Mouse (Mus musculus) neural tube, embryonic 15.5 days (tissue): ENCODE measurements around the gene Tesmin. TPM values are rescaled to one million over a fixed set of nuclear protein-coding genes. Genes with fewer than 3 reads are reported as not detected.

Source experiments
- ATAC-seq: fragments of 200-750 bp; cut with Nextera tagmentation; 2 replicates; pipeline ENCODE4 v1.8.0; 2017; ENCODE audit warnings: mild to moderate bottlenecking, moderate TSS enrichment, moderate library complexity; ENCODE audit not compliant: low FRiP score
- H3K27ac ChIP-seq: fragments of 300-500 bp; sonication (generic); replicated peaks from 2 replicates; pipeline ENCODE4 v1.5.1; 2015; ENCODE audit warnings: mild to moderate bottlenecking, inconsistent platforms
- H3K27me3 ChIP-seq: fragments of 300-500 bp; sonication (generic); replicated peaks from 2 replicates; pipeline ENCODE4 v1.6.1; 2015; ENCODE audit warnings: inconsistent platforms
- H3K36me3 ChIP-seq: fragments of 300-500 bp; sonication (generic); 2 replicates; pipeline ENCODE4 v1.6.1; 2015; ENCODE audit warnings: inconsistent platforms
- H3K4me1 ChIP-seq: fragments of 300-500 bp; sonication (generic); 2 replicates; pipeline ENCODE4 v1.6.1; 2015; ENCODE audit warnings: inconsistent platforms
- H3K4me2 ChIP-seq: fragments of 300-500 bp; sonication (generic); 2 replicates; pipeline ENCODE4 v1.6.1; 2015; ENCODE audit warnings: inconsistent platforms, mild to moderate bottlenecking, moderate library complexity
- H3K4me3 ChIP-seq: fragments of 300-500 bp; sonication (generic); replicated peaks from 2 replicates; pipeline ENCODE4 v1.5.1; 2015; ENCODE audit warnings: mild to moderate bottlenecking, inconsistent platforms
- H3K9ac ChIP-seq: fragments of 300-500 bp; sonication (generic); replicated peaks from 2 replicates; pipeline ENCODE4 v1.6.1; 2015; ENCODE audit warnings: mild to moderate bottlenecking, inconsistent platforms
- H3K9me3 ChIP-seq: fragments of 300-500 bp; sonication (generic); replicated peaks from 2 replicates; pipeline ENCODE4 v1.6.1; 2016; ENCODE audit warnings: inconsistent platforms
- WGBS: fragments of 180-500 bp; shearing (Covaris S2); methylation state at CpG from one replicate; pipeline ENCODE4 v1.1.7; 2015; ENCODE audit warnings: mixed read lengths; 5-methylcytosine and 5-hydroxymethylcytosine counted together
- polyA plus RNA-seq: library from polyadenylated mRNA; unstranded; fragments of >200 nt; fragmentation: Nextera tagmentation; extraction: Ambion mirVana; gene quantifications from 2 replicates; pipeline ENCODE4 v1.2.1, GENCODE M21; 2015

Gene Tesmin
- polyA plus RNA-seq, 1 experiment from 2014 or later: 0.33 TPM

DNA sequence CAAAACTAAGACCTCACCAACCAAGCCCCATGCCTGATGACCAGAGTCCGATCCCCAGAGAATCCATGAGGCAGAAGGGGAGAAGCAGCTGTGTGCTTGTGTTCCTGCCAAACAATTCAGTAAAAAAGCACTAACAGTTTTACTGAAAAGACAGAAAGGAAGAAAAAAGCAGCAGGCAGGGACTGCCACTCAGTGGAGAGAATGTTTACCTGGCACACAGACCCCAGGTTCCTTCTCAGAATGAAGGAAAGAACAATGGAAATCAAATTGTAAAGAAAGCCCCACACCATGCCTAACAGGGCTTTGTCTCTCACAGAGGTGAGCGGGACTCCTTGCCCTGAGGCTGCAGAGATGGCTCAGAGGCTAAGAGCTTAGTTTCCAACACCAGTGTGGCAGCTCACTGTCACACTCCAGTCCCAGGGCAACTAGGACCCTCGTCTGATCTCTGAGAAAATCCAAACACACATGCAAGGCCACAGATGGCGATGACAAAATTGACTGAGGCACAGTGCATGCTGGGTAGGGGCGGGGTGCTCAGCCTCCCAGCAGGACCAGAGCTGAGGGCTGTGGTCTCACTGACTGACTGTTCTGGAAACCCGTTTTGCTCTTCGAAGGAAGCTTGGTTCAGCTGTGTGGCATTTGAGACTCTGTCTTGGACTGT, 40.6 kb downstream of the Tesmin start:
- H3K9ac ChIP-seq: no peak overlapping the region
- WGBS: 46% methylated on average over 7 of the region's 7 CpGs
- no peak for ATAC-seq

DNA sequence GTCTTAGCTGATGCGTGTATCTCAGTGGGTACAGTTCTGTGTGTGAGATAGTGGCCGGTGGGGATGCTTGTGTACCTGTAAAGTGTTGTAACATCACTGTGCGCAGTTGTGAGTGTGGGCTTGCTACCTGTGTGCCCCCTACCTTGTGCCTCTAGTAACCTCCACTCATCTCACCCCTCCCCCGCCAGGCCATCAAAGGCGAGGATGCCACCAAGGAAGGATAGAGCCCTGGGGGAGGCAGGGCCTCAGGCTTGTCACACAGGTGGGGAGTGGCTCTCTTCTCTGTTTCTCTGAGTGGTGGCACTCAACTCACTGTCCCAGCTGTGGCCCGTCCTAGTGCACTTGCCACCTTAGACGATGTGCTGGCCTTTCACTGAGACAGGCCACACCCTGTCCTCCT, 42.4 kb downstream of the Tesmin start:
- Histone ChIP-seq H3K9me3 (no peaks in the 10 kb centered on the region), H3K27ac (no peak overlapping the region), H3K9ac (no peak overlapping the region), H3K36me3 (no peaks in the 10 kb centered on the region), H3K4me3 (no peak overlapping the region), H3K4me2 (no peak overlapping the region), H3K27me3 (no peaks in the 10 kb centered on the region), H3K4me1 (no peaks in the 10 kb centered on the region; the same call in 1 of the 2 replicates)
- 64% methylated on average over 7 of the region's 7 CpGs for WGBS
- no peak for ATAC-seq

More for the DNA sequence above, 40.6 kb downstream of the Tesmin start:
- Histone ChIP-seq H3K4me1 (no peaks in the 10 kb centered on the region; the same call in 1 of the 2 replicates), H3K36me3 (no peaks in the 10 kb centered on the region), H3K27ac (no peak overlapping the region), H3K27me3 (no peaks in the 10 kb centered on the region), H3K4me3 (no peak overlapping the region), H3K4me2 (no peak overlapping the region), H3K9me3 (no peaks in the 10 kb centered on the region)

DNA sequence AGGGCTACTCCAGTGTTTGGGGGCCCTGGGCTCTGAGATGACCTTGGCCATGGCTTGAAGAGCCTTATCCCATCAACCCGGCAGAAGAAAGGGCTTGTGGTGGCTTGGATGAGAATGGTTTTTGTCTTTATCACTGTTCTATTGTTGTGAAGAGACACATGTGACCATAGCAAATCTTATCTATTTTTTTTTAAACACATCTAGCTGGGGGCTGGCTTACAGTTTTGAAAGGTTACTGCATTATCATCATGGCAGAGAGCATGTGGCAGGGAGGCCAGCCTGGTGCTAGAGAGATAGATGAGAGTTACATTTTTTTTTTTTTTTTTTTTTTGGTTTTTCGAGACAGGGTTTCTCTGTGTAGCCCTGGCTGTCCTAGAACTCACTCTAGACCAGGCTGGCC, 43.3 kb downstream of the Tesmin start:
- H3K36me3 ChIP-seq: no peaks in the 10 kb centered on the region
- no peaks in the 10 kb centered on the region for H3K9me3 ChIP-seq
- no peak overlapping the region for H3K4me2 ChIP-seq
- no peaks in the 10 kb centered on the region for H3K27me3 ChIP-seq
- no peaks in the 10 kb centered on the region; the same call in 1 of the 2 replicates for H3K4me1 ChIP-seq
- H3K27ac ChIP-seq: no peak overlapping the region
- no peak overlapping the region for H3K9ac ChIP-seq
- WGBS: 77% methylated on average over 2 of the region's 2 CpGs
- no peak for ATAC-seq
- H3K4me3 ChIP-seq: no peak overlapping the region

DNA sequence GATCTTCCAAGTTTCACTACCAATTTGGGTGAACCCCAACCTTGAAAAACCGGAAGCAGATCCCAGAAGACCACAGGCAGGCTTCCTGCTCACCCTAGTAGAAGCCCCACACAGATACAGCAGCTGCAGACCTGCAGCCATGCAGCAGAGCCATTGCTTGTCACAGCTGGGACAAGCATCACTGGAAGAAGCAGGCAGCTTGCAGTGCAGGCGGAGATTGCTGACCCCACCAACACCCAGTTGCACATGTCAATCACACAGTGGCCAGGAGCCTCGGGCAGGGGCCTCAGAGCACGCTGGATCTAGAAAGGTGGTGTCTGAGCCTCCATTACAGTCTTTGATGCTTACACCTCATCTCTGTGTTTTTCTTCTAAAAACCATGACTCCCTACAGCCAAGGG, 45.5 kb downstream of the Tesmin start:
- Histone ChIP-seq H3K4me2 (no peak overlapping the region), H3K27me3 (no peaks in the 10 kb centered on the region), H3K27ac (no peak overlapping the region), H3K4me3 (no peak overlapping the region), H3K36me3 (no peaks in the 10 kb centered on the region), H3K9ac (no peak overlapping the region), H3K9me3 (no peaks in the 10 kb centered on the region), H3K4me1 (no peaks in the 10 kb centered on the region; the same call in 1 of the 2 replicates)
- 58% methylated on average over 4 of the region's 4 CpGs for WGBS
- no peak for ATAC-seq

DNA sequence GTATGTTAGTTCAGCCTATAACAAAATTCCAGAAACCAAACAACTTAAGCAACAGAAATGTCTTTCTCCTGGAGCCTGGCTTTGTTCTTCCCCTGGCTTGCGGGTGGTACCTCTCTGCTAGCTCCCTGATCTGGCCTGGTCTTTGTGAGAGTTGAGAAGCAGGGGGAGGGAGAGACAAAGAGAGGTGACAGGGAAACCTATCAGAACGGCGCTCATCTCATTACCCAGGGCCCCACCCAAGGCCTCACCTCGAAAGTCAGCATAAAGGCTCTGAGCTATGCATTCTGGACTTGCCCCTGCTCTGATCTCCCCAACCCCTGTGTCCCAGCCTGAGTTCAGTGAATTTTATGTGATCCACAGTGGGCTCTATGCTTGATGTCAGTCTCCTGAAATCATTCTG, 46.0 kb downstream of the Tesmin start:
- no peak overlapping the region for H3K4me3 ChIP-seq
- no peaks in the 10 kb centered on the region for H3K4me1 ChIP-seq
- no peaks in the 10 kb centered on the region for H3K9me3 ChIP-seq
- no peak overlapping the region for H3K4me2 ChIP-seq
- H3K9ac ChIP-seq: no peak overlapping the region
- 0 out of 2 replicates have a peak, but pooled peaks cover 2% of the 10 kb centered on the region for H3K27me3 ChIP-seq
- no peak for ATAC-seq
- no peaks in the 10 kb centered on the region for H3K36me3 ChIP-seq
- WGBS: 53% methylated on average over 4 of the region's 4 CpGs
- no peak overlapping the region for H3K27ac ChIP-seq

DNA sequence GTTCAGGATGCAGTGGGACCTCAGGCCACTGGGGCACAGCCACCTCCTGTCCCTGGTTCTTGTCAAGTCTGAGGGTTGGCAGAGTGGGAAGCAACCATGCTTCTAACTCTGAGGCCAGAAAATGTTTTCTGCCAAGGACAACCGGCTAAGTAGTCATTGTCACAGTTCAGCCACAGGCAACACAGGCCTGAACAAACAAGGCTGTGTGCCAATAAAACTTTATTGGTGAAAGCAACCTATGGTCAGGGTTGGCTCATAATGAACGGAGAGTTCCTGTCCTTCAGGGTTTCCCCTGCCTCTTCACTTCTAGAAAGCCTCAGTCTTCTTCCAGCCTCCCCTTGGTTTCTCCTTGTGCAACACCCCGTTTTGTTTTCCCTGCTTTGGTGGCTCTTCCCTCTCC, 47.2 kb downstream of the Tesmin start:
- no peak overlapping the region for H3K27ac ChIP-seq
- no peak for ATAC-seq
- H3K4me1 ChIP-seq: peaks cover 7% of the 10 kb centered on the region
- H3K9me3 ChIP-seq: no peaks in the 10 kb centered on the region
- no peak overlapping the region for H3K4me3 ChIP-seq
- H3K4me2 ChIP-seq: no peak overlapping the region
- no peak overlapping the region for H3K9ac ChIP-seq
- 0 out of 2 replicates have a peak, but pooled peaks cover 2% of the 10 kb centered on the region for H3K27me3 ChIP-seq
- no peaks in the 10 kb centered on the region for H3K36me3 ChIP-seq
- WGBS: 72% methylated on average over 3 of the region's 3 CpGs

DNA sequence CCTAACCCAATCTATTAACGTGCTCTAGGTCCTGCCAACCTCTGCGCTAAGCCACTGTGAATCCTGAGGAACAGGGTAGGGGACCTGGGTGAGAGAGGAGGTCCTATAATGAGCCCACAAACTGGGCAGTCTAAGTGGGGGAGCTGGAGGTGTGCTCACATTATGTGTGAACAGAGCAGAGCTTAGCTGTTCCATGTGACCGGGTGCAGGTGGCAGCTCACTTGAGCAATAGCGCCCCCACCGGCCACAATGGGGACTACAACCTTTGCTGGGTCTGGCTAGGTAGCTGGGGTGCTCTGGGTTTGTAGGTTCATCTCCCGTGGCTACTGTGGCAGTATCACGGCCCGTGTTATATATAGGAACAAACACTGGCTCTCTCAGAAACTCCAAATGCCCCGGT, 48.2 kb downstream of the Tesmin start:
- H3K9ac ChIP-seq: no peak overlapping the region
- no peaks in the 10 kb centered on the region for H3K36me3 ChIP-seq
- no peak for ATAC-seq
- peaks cover 13% of the 10 kb centered on the region for H3K4me1 ChIP-seq
- no peak overlapping the region for H3K27ac ChIP-seq
- 56% methylated on average over 9 of the region's 9 CpGs for WGBS
- 0 out of 2 replicates have a peak, but pooled peaks cover 2% of the 10 kb centered on the region for H3K27me3 ChIP-seq
- H3K9me3 ChIP-seq: no peaks in the 10 kb centered on the region
- H3K4me2 ChIP-seq: no peak overlapping the region
- no peak overlapping the region for H3K4me3 ChIP-seq

DNA sequence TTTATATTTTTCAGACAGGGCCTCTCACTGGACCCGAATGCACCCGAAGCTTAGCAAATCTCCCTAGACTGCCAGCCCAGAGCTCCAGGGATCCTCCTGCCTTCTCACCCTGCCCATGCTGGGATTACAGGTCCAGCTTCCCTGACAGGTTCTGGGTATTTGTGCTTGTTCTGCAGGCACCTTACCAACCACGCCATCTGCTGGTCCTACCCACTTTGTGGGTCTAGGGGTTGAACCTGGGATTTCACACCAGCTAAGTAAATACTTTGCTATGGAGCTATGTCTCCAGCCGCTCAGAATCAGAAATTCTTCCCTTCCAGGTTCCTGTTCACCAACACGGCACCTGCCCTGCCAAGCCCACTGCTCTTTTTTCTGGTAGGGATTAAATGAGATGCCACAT, 49.3 kb downstream of the Tesmin start:
- H3K4me1 ChIP-seq: peaks cover 13% of the 10 kb centered on the region
- H3K4me2 ChIP-seq: no peak overlapping the region
- H3K27me3 ChIP-seq: peaks cover 2% of the 10 kb centered on the region; the same call in 1 of the 2 replicates
- H3K9ac ChIP-seq: no peak overlapping the region
- no peak overlapping the region for H3K4me3 ChIP-seq
- H3K27ac ChIP-seq: no peak overlapping the region
- WGBS: 74% methylated on average over 5 of the region's 5 CpGs
- H3K36me3 ChIP-seq: no peaks in the 10 kb centered on the region
- no peak for ATAC-seq
- no peaks in the 10 kb centered on the region for H3K9me3 ChIP-seq

DNA sequence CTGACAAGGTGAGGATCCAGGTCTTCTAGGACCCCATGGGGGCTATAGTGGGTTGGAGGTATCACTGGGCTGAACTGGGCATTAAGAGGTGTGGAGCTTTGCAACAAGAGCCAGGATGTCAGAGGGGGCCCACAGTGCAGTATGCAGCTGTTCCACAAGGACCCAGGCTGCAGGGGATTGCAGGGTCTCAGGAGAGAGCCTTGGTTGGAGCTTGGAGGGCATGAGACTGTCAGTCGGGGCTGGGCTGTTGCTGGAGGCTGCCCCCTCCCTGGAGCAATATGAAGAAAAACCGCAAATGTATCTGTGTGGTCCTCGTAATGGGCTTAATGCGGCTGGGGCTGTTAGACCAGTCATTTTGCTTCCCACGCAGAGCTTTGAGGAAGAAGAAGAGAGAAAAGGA, 52.0 kb downstream of the Tesmin start:
- H3K9me3 ChIP-seq: no peaks in the 10 kb centered on the region
- ATAC-seq: no peak
- H3K9ac ChIP-seq: no peak overlapping the region
- peaks cover 13% of the 10 kb centered on the region for H3K4me1 ChIP-seq
- peak overlapping the region; percentile 48 for H3K27ac ChIP-seq
- peaks cover 2% of the 10 kb centered on the region; the same call in 1 of the 2 replicates for H3K27me3 ChIP-seq
- H3K36me3 ChIP-seq: no peaks in the 10 kb centered on the region
- WGBS: 15% methylated on average over 5 of the region's 5 CpGs
- H3K4me2 ChIP-seq: peak overlapping the region; percentile 33
- no peak overlapping the region for H3K4me3 ChIP-seq

DNA sequence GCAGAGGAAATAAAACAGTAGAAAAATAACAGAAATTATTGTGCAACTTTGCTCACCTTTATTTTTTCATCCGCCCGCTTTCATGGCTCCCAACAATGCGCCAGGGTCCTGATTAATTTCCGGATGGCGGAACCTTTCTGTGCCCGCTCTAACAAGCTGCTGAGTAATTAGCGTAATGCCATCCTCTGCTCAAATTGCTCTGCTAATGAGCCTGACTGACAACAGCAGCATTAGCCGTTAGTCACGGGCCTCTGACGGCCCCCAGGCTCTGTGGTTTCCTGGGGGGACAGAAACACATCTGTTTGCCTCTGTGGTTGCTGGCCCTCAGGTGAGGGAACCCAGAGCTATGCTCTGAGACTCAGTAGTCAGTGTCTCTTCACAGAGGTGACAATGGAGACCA, 52.4 kb downstream of the Tesmin start:
- Histone ChIP-seq H3K4me2 (peak overlapping the region; percentile 33), H3K9me3 (no peaks in the 10 kb centered on the region), H3K27me3 (peaks cover 2% of the 10 kb centered on the region; the same call in 1 of the 2 replicates), H3K9ac (no peak overlapping the region), H3K27ac (0 out of 2 replicates have a peak overlapping the region, but pooled peaks have one; percentile 48), H3K36me3 (no peaks in the 10 kb centered on the region), H3K4me1 (peaks cover 13% of the 10 kb centered on the region), H3K4me3 (no peak overlapping the region)
- 20% methylated on average over 10 of the region's 10 CpGs for WGBS
- ATAC-seq: no peak

DNA sequence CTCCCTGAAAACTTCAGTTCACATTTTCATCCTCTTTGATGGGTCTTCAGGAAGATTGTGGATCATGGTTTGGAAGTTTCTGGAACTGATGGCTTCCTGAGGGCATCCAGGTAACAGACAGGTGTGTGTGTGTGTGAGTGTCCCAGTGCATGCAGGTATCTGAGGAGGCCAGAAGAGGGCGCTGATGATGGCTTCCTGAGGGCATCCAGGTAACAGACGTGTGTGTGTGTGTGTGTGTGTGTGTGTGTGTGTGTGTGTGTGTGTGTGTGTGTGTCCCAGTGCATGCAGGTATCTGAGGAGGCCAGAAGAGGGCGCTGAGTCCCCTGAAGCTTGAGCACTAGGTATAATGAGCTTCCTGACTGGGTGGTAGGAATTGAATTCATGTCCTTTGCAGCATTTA, 58.7 kb downstream of the Tesmin start:
- no peak overlapping the region for H3K4me3 ChIP-seq
- ATAC-seq: no peak
- WGBS: 73% methylated on average over 3 of the region's 3 CpGs

DNA sequence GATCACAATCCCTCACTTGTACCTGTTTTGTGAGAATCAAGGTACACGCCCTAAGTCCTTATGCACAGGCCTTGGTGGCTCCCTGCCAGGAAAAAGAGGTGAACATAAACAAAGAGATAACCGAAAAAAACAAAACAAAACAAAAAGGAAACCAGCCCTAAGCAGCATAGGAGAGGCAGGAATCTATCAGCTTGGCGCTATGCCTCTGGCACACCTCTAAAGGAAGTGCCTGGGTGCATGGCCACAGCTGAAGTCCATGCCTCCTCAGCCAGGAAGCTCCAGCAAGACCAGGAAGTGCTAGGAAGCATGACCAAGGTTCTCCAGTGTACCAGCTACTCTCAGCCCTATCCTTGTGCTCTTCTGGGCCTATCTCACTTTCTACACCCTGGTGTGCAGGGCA, 60.6 kb downstream of the Tesmin start:
- H3K4me3 ChIP-seq: no peak overlapping the region
- peaks cover 14% of the 10 kb centered on the region; the same call in 1 of the 2 replicates for H3K36me3 ChIP-seq
- H3K9me3 ChIP-seq: no peaks in the 10 kb centered on the region
- H3K4me2 ChIP-seq: no peak overlapping the region
- no peaks in the 10 kb centered on the region for H3K27me3 ChIP-seq
- no peak for ATAC-seq
- no peak overlapping the region for H3K9ac ChIP-seq
- H3K27ac ChIP-seq: no peak overlapping the region
- WGBS: 88% methylated on average over 3 of the region's 3 CpGs
- peaks cover 11% of the 10 kb centered on the region for H3K4me1 ChIP-seq

More for the DNA sequence above, 58.7 kb downstream of the Tesmin start:
- no peaks in the 10 kb centered on the region for H3K36me3 ChIP-seq
- no peaks in the 10 kb centered on the region for H3K9me3 ChIP-seq
- no peak overlapping the region for H3K9ac ChIP-seq
- no peaks in the 10 kb centered on the region; the same call in 1 of the 2 replicates for H3K27me3 ChIP-seq
- H3K4me1 ChIP-seq: peaks cover 11% of the 10 kb centered on the region
- no peak overlapping the region for H3K4me2 ChIP-seq
- no peak overlapping the region for H3K27ac ChIP-seq
